Mouse (Mus musculus): ENCODE data around the gene Atp7a.

Gene Atp7a

GRCm38 (mm10) chrX:106080811-106081443 lies 53.9 kb downstream of the Atp7a start:
- no peak for DNase-seq (ENCODE audit: low spot score)

- no peak for DNase-seq (ENCODE audit: low spot score)
Measured at GRCm38 (mm10) chrX:106082518-106082917, 55.4 kb downstream of the Atp7a start.

DNA sequence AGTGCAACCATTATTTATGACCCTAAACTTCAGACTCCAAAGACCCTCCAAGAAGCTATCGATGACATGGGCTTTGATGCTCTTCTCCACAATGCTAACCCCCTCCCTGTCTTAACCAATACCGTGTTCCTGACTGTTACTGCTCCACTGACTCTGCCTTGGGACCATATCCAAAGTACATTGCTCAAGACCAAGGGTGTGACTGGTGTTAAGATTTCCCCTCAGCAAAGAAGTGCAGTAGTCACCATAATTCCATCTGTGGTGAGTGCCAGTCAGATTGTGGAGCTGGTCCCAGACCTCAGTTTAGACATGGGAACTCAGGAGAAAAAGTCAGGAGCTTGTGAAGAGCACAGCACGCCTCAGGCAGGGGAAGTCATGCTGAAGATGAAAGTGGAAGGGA lies 58.1 kb downstream of the Atp7a start:
- DNase-seq (ENCODE audit: low spot score), result no peak

DNA sequence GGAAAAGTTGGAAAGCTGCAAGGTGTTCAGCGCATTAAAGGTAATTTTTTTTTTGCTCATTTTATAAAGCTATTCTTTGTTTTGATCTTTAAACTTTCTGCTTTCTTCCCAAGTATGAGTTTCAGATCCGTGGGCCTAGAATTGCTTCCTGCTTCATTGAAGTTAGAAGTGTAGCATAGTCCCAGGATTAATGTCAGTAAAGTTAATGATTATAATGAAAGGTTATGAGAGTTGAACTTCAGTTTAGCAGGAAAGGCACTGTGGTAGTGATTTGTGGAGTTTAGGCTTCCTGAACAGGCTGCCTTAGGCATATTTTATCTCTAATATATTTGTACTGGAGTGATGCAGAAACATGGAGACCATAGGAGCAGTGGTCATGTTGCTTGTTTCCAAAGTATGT lies 58.5 kb downstream of the Atp7a start:
- DNase-seq (ENCODE audit: low spot score), result no peak

- no peak for DNase-seq (ENCODE audit: low spot score)
Measured at GRCm38 (mm10) chrX:106092939-106093338, 65.9 kb downstream of the Atp7a start.

- no peak for DNase-seq (ENCODE audit: low spot score)
Measured at GRCm38 (mm10) chrX:106105464-106105863, 78.4 kb downstream of the Atp7a start.

- DNase-seq (ENCODE audit: low spot score), result no peak
Measured at GRCm38 (mm10) chrX:106113881-106114280, 86.8 kb downstream of the Atp7a start.

DNA sequence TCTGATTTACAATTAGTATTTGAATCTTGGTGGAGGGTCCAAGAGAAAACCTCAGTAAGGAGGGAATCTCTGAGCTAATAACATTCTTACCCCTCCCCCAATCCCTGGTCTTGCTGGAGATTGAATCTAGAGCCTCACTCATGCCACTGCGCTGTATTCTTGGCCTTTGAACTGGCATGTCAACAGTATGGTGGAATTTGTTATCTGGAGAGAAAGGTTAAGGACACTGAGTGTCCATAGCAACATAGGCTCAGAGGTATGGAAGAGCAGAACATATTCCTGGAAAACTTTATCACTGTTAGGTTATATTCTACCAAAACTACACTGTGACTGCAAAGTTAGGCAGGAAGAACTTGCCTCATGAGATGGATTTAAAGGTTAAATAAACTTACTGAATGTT lies 87.6 kb downstream of the Atp7a start:
- DNase-seq (ENCODE audit: low spot score), result no peak

DNA sequence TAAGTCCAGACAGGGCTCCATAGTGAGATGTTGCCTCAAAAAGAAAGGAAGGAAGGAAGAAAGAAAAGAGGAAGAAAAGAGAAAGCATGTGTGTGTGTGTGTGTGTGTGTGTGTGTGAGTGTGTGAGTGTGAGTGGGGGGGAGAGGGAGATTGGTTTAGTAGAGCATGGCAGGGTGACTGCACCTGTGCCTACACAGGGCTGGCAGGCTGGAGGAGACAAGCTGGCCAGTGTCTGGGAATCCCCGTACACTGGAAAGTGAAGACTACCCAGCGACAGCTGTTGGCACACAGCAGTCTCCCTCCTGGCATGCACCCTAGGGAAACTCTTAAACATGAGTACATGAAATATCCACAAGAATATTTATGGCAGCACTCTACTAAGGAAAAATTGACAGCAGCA lies 95.7 kb downstream of the Atp7a start:
- no peak for DNase-seq (ENCODE audit: low spot score)

DNA sequence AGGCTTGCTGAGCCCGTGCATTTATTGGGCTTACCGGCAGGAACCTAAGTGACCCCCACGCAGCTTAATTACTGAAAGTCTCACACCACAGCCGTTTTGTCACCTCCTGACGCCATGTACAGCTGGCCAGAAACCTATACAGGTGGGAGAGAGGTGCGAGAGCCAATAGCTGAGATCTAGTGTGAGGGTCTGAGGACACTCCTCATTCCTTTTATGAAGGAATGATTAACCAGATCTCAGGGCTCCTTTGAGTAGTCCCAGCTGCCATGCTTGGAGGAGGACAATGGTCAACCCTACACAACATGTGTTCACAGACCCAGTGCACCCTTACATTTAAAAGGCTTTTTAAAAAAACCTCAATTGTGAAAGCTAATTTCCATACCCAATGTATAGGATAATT lies 101.2 kb downstream of the Atp7a start:
- DNase-seq (ENCODE audit: low spot score), result no peak

DNA sequence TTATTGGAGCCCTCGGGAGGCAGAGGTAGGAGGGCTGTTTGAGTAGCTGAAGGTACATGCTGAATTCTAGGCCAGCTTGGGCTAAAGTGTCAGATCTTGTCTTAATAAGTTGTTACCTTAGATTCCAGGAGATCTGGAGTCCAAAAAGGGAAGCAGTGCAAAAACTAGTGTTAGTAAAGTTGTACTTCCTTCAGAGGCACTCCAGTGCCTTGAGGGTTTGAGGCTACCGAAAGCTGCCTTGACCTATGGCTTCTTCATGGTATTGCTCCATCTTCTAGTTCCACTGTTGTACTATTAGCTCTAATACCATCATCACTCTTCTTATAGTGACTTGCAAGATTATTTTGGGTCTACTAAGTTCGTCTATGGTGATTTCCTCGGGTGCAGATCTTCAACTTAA lies 102.8 kb downstream of the Atp7a start:
- DNase-seq (ENCODE audit: low spot score), result no peak

DNA sequence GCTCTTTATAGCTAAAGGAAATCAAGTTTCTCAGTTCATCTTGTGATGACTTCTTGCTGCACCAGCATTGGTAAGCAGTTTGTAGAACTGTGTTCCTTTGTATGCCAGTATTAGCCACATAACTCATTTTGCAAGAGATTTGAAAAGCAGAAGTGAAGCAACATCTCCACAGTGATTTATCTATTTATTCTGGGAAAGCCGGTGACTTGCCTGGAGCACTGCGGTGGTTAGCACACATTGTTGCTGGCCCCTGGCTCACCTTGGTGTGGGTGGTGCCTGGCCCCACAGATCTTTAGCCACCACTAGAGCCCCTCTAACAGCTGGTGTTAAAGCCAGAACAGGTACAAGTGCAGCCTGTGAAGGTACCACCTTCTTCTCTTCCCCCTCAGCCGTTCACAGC lies 107.8 kb downstream of the Atp7a start:
- no peak for DNase-seq (ENCODE audit: low spot score)

DNA sequence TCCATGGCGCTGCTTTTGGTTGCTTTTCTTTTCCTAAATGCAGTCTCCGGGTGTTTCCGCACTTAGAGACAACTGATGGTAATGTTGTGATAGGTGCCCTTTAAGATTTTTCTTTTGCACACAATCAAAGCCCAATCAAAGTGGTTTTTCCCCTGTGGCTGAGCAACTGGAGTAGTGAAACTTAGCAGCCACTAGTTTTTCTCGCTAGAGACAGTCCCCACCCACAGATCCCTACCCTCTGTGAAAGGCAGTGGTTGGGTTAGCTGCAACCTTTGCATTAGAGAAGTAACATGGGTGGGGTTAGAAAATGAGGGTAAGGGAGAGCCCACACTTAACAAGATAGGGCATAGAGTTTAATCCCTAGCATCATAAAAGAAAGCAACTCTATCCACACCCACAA lies 108.4 kb downstream of the Atp7a start:
- no peak for DNase-seq (ENCODE audit: low spot score)

DNA sequence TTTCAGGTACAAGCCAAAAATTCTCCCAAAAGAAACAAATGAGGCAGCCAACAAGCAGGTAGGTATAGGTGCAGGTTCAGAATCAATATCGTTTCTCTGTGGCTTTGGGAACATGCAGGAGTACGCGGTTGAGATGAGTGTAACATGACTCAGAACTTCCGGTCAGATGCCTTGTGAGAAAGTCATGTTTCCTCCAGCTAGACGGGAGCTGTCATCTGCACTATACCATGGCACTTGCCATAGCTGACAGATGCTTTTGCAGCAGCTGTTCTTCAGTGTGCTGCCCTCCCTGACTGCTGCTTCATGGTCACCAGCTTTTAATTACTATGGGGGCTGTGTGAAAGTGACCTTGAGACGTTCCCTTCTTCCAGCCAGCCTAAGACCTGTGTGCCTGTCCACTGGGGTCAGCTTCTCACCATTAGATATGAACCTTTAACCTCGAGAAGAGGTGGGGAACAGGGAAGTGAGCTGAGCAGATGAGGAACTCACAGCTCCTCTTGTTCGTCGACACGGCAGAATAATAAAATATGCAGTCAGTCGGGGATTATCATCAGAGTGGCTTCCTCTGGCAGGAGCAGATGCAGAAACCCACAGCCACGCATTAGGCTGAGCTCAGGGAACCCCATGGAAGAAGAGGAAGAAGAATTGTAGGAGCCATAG lies 109.0 kb downstream of the Atp7a start:
- no peak for DNase-seq (ENCODE audit: low spot score)

GRCm38 (mm10) chrX:106139309-106140070 lies 112.4 kb downstream of the Atp7a start:
- DNase-seq (ENCODE audit: low spot score), result no peak

DNA sequence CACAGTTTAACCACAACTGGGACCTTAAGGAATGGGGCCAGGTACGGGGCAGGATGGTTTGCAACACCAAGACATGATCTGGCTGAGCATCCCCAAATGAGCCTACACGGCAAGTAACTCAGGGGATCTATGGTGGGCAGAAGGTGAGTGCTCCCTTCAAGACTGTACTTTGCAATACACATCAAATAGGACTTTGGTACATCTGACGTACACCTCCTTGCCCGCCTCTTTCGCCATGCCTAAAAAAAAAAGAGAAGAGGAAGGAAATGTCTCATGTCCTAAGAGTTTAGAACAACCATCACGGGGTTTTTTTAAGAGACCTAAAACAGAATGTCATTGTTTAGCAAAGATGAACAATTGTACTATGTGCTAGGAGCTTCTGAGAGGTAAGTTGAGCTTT lies 115.9 kb downstream of the Atp7a start, which contains the start of gene Tlr13:
Gene Tlr13 (plus strand): TSS at position 269 of the 400 bp plus-strand sequence.
- DNase-seq (ENCODE audit: low spot score), result no peak

- DNase-seq (ENCODE audit: low spot score), result no peak
Measured at GRCm38 (mm10) chrX:106148185-106148584, 121.1 kb downstream of the Atp7a start.

DNA sequence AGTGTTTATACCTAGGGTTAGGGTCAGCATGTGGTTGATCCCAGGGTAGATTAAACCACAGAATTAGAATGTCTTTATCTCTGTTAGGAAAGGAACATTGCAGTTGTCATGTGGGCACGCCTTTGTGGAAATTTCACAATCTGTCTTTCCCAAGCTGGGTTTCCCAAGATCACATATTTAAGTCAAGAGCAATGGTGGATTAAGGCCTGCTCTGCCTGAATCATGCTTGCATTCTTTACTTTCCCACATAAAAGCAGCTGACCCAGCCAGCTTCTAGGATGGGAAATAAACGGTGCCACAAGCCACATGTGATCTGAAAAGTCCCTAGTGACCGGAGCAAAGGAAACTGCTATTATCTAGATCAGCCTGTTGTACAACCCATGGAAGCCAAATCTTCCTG lies 122.4 kb downstream of the Atp7a start:
- no peak for DNase-seq (ENCODE audit: low spot score)

GRCm38 (mm10) chrX:106154180-106154586 lies 127.1 kb downstream of the Atp7a start:
- DNase-seq (ENCODE audit: low spot score), result no peak

- no peak for DNase-seq (ENCODE audit: low spot score)
Measured at GRCm38 (mm10) chrX:106155892-106156291, 128.8 kb downstream of the Atp7a start.

DNA sequence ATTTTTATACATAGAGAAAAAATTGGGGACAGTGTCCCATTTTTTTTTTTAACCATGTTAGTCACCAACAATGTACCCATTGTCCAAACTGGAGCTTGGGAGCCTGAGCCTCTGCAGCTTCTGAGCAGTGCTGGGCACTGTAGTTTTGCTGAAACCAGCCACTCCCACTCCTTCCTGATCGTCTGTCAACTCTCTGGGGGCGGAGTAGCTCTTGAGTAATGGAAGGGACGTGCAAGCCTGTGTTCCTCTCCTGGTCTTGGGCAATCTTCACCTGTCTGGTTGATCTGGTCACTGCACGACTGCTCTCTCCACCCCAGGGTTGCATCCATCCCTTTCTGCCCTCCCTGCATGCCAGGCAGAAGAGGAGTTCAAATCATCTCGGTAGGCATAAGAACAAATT lies 136.9 kb downstream of the Atp7a start:
- DNase-seq (ENCODE audit: low spot score), result no peak

DNA sequence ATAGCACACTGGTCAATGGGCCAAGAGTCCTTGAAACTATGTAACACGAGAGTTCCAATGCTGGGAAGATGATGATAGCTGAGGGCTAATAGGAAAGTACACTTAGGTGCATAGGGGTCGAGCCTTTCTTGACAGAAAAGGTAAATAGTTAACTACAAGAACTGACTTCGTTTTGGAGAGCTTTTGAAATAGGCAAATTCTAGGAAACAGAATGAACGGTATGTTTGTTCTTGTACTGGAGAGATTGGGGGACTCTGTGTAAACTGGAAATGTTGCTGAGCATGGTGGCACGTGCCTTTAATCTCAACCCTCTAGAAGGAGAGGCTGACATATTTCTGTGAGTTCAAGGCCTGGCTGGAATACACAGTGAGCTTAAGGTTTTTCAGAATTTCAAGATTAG lies 137.5 kb downstream of the Atp7a start:
- DNase-seq (ENCODE audit: low spot score), result no peak

- DNase-seq (ENCODE audit: low spot score), result no peak
Measured at GRCm38 (mm10) chrX:106165089-106165488, 138.0 kb downstream of the Atp7a start.

Measured in urinary bladder, postnatal 10 days (tissue).